Mouse (Mus musculus): ENCODE results near the gene Pdcd1lg2.

Pdcd1lg2 gene

DNA sequence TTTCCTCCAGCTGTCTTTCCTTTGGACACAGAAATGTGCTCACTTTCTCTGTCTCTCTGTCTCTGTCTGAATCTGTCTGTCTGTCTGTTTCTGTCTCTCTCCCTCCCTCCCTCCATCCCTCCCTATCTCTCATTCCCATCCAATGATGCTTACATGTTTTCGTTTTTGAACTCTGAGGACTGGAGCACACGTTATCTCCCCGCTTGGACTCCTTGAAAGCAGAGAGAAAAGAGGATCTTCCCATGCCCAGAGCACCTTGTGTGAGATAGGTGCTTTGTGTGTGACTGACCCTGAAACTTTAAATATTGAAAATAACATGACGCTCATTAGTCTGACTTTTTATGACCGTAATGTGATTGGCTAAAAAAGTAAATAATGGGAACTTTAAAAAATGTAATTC, 62.2 kb downstream of the Pdcd1lg2 start:
- no peak for DNase-seq

DNA sequence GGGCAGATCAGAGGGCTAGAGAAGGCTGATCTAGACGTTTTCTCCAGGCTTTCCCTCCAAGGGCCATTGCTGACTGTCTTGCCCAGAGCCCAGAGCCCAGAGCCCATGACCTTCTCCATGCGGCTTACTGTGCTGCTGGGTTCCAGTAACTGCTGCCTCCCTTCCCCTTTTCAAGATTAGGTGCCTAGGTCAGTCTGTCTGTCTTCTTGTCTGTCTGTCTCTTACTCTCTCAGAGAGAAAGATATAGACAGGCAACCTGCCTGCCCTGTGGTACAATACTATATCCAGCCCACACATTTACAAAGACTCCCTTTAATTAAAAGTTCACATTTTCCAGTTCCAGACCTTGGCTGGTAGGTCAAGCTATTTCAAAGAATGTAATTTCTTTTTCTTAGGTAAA, 64.1 kb downstream of the Pdcd1lg2 start:
- no peak for DNase-seq

DNA sequence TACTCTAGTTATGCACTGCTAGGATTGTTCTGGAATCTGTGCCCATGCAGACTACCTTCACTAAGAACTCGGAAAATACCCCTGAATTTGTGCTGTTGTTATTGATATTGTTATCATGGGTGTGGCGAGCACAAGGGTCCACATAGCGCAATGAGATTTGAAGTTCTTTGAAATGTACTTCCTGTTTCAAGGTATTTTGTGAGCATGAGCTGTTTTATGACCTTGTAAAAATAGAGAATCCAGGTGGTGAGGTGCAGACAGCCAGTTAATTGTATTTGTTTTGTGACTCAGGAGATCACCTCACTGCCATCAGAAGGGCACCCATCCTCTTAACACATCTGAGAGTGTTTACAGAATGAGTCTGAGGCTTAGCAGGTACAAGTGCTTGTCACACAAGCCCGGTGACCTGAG, 64.5 kb downstream of the Pdcd1lg2 start:
- DNase-seq, result no peak

DNA sequence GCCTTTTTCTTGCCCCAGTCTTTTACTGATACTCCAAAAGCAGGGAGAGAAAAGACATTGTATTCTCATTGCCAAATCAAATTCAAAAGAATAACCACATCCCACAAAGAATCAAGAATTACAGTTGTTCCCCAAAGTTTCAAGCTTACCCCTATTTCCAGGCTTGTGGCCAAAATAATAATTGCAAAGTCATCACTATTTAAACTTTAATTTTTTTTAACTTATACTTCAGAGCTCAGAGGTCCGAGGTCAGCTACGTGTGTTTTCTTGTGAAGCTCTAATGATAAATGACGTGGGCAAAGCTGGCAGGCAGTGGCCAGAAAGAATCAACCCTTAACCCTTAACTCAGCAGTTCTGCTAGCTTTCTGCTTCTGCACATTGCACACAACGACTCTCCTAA, 67.9 kb downstream of the Pdcd1lg2 start:
- no peak for DNase-seq

DNA sequence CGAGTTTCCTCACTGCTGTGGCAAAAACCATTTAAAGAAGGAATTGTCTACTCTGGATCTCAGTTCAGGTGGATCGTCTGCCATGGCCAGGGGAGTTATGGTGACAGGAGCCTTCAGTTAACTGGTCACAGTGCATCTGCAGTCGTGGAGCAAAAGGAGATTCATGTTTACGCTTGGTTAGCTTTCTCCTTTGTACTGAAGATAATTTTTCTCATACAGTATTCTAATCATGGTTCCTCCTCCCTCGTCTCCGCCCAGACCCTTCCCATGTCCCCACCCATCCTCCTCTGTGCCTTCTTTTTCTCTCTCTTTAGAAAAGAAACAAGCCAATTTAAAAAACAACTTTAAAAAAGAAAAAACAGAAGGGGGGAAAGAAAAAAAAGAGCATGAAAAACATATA, 70.9 kb downstream of the Pdcd1lg2 start:
- no peak for DNase-seq

DNA sequence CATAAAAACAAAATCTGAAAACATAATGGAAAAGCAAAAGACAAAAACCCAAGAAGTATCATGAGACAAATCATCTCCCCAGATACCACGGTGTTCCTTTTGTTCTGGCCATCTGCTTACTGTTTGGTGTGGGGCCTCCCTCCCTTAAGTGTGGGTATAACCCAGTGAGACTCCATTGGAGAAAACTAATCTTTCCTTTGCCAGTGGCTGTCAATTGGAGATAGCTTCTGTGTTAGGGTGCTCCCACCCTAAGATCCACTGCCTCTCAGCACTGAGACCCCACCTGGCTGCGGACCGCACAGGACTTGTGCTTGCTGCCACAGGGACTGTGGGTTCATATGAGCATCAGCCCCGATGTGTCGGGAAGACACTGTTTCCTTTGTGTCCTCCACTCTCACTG, 71.4 kb downstream of the Pdcd1lg2 start:
- no peak for DNase-seq

DNA sequence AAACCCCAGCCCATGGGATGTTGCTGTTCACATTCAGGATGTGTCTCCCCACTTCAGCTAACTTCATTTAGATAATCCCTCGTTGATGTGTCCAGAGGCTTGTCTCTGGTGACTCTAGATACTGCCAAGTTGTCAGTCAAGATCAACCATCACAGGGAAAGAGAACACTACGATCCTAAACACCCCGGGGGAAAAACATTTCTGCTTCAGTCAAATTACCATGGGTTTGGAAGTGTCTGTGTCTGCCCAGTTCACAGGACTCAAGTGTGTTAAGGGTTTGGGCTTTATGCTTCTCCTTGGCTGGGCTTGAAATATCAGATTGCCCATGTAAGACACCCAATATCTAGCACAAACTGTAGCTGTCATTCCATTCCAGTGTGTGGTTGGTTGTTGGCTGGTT, 71.9 kb downstream of the Pdcd1lg2 start:
- DNase-seq, result no peak

DNA sequence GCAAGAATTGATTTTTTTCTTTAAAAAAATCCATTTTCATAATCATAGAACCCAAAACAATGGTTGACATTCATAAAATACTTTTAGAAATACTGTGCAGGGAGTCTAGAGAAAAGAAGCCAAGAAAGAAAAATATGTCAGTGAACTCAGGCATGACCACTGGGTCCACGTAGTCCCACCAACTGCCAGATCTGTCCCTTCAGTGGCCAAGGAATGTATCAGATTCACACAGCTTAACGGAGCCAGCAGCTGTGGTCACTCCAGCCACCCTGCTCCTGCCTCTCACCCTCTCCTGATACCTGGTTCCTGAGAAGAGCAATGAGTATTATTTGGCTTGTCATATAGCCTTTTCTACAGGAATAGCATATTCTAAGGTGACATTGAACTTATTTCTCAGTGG, 72.7 kb downstream of the Pdcd1lg2 start:
- DNase-seq, result no peak

DNA sequence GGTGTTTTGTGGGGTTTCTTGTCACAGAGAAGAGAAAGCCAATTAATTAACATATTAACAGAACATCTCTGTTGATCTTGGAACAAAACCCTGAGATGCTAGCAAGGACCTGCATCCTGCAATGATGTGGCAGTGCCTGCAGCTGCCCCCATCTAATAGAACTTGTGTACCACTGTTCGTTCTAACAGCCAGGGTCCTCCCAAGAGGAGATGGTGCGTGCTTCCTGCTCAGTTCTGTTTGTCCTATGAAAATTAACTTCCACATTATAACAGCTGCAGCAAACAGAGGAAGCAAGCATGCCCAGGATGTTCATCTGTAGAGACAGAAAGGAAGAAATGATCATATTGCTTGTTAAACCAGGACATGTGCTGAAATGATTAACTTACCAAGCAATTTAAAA, 73.8 kb downstream of the Pdcd1lg2 start:
- DNase-seq, result no peak

DNA sequence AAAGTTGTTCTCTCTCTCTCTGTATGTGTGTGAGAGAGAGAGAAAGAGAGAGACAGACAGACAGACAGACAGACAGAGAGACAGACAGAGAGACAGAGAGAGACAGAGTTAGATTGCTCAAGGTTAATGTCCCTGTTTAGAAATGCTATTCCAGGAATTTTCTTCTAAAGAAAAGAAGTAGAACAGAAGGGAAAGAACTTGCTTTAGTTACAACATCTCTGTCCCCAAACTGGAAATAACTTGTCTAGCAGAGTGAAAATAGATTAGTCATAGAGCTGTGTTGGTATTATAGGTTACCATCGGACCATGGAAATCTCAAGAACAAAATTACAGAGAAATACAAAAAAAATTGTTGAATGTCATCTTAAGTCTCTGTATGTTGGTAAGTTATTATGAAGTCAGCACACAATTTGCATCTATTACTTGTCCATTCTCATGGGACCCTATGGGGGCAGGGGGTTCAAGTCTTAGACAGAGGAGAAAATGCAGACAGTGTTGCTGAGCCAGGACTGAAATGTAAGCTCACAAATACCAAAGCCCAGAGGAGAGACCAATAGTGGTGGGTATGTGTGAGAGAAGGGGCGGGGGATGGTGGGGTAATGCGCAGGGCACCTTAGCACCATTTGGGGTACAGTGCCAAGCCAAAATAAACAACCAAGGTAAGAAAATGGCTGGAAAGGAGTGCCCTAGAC, 74.7 kb downstream of the Pdcd1lg2 start:
- no peak for DNase-seq

DNA sequence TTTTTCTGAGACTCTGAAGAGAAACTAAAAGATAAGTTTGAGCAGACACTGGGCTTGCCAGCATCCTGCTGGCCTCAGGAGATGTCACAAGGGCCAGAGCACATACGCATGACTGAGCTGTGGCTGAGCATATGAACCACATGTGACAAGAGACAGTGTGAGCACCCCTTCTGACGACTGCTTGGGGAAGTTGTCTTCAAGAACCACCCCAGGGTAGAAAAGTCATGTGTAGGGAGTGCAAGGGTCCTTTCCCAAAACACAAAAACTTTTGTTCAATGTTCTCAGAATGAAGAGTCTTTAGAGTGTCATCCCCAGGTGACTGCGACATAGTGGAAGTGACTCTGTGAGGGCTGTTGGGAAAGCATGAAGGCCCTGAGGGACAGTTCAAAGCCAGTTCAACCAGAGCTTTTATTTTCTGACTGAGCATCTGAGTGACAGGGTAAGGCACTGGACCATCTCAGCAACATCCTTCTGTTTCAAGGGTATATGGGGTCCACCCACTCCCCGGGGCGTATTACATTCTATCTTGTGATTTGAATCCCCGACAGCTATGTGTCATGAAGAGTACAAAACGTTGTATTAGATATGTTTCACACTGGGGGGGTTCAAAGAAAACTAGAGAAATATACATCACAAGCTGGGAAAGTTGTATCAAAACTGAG, 76.0 kb downstream of the Pdcd1lg2 start:
- peak; percentile 82 for DNase-seq

DNA sequence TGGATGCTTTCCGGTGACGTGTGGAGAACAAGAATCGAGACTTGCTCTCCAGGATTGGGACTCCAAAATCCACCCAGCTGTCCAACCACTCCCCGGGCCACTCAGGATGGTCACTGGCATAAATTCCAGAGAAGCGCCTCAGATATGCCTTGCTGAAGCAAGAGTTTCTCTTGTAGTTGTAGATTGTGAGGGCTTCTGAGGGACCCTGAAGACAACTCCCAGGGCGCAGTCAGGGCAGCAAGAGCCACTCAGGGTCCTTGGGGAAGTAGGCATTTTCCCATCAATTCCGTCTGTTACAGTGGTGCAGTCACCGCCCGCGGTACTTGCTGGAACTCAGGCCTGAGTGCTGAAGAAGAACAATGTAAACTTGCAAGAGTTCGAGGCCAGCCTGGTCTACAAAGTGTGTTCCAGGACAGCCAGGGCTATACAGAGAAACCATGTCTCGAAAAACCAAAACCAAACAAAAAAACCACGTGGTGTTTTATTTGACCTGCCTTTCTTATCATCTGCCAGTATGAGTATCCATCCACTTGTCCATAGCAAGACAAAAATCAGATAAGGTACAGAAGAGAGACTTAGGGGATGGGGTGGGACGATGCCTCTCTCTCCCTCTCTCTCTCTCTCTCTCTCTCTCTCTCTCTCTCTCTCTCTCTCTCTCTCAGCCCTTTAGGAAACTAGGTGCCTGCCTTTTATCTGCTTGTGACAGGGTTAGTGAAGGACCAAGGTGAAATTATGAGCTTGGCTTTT, 76.8 kb downstream of the Pdcd1lg2 start:
- no peak for DNase-seq

DNA sequence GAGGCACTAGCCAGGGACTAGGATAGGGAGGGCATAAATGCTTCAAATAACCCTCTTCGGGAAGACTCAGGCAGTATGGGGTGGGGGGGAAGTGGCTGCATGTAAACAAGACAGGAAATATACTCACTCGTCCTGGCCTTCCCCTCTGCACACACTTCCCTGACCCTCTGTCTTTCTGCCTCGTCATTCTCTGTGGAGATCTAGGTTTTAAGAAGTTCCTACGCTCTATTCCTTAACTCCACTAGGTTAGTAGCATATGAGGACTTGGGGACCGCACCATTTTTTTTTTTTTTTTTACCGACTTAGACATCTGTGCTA, 77.3 kb downstream of the Pdcd1lg2 start:
- no peak for DNase-seq

DNA sequence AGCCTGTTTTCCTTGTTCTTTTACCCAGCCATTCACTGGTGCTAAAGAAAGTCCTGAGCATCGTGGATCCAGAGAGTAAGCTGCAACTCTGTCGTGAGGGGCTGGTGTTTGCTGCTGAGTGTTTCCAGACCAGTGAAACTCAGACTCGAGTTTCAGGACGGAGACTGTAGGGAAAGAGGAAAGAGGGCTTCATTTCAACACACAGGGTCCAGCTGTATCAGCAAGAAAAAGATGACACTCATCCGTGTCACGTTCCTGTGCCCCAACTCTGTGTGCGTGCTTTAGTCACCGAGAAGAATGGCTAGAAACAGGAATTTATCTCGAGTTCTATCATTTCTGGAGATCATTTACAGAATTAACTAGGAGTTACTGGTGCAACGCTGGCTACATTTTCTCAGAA, 77.7 kb downstream of the Pdcd1lg2 start:
- DNase-seq, result peak; percentile 59

DNA sequence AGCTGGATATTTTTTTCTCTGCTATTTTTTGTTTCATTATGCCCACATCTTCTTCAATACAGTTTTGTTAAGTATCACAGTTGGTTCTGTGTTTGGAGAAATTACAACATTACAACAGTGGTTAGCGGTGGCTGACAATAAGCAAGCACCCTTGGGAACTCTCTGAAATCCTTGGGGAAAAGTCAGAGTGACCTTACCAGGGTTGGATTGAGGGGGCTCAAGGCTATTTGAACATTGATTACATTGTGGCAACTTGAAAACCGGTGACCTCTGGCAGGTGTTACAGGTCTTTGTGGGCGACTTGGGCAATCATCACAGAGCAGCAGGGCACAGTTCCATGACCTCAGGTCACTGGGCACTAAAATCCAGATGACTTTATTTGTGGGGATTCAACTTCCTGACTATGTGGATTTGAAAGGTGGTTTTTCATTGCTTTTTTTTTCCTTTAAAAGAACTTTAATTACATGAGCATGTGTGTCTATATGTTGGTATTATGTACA, 79.1 kb downstream of the Pdcd1lg2 start:
- DNase-seq, result no peak

DNA sequence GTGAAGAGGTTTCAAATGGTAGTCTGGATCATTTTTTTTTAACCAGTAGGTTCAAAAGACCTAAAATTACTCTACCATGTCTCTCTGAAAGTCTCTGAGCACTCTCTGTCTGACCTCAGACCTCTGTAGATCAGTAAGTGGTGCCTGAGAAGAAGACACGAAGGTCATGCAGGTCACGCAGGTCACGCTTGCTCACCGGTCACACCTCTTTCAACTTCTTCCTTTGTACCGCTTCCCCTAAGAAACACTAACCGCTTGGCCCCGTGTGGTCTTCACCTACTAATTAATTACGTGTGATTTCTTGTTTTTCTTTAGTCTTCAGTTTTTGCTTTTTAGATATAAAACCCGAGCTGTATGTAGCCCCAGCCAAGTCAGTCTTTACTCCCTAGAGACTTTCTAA, 80.7 kb downstream of the Pdcd1lg2 start:
- no peak for DNase-seq

DNA sequence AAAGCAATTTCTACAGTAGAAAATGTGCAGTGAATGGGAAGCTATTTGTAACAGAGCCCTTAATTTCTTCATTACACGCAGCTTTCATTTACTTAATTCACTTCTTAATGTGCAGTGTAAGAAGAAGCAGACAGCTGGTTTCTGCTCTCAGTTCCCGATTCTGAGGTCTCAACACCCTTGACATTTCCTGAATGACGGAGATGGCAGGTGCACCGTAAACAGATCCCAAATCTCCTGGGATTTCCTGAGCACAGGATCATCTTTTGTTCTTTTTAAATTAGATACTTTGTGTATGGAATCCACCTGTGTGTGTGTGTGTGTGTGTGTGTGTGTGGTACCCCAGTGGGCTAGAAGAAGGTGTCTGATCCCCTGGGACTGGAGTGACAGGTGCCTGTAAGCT, 83.7 kb downstream of the Pdcd1lg2 start:
- no peak for DNase-seq

DNA sequence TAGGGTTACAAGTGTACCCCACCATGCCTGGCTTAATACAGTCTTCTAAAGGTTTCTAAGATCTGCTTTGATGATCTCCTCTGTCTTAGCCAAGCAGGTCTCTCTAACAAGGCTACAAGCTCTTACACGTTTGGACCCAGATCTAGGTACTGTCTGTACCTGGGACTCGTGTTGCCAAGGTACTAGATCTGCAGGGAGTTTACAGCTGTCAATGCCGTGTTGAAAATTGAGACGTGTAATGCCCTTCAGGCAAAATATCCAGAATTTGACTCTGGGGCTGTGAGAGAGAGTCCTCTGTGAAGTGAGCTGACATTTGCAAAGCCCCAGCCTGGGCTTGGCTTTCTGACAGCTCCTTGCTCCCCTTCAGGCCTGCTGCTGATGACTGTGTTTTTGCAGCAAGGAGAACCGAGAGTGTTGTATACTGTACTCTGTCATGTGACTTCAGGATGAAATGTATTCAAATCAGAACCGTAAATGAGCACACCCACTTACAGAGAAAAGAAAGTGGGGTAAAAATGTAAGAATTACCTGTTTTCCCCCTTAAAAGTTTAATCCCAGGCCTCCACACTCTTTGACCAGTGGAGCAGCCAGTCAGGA, 85.4 kb downstream of the Pdcd1lg2 start:
- DNase-seq, result no peak

DNA sequence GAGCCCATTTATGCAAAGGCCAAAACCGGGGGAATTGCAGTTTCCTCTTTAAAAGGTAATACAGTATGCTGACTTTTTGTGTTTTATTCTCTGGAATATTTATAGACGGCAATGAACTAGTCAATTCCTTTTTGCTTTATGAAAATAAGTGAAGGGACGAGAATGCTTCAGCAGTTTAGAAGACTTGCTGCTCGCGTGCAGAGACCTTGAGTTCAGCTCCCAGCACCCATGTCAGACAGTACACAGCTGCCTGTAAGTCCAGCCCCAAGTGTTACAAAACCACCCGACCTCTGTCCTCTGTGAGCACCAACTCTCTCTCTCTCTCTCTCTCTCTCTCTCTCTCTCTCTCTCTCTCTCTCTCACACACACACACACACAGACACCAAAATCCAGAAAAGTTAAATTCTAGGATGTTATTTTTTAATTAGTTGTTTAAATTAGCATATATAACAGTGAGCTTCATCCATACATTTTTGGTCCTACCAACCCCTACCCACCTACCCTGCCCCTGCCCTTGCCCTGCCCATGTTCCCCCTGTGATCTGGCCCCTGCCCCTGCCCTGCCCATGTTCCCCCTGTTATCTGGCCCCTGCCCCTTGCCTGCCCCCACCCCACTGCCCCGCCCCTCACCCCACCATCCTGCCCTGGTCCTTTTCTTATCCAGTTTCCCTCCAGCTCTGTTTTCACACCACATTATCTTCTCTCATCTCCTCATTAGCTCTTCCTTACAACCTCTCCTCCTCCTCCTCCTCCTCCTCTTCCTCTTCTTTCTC, 86.3 kb downstream of the Pdcd1lg2 start:
- DNase-seq, result no peak

DNA sequence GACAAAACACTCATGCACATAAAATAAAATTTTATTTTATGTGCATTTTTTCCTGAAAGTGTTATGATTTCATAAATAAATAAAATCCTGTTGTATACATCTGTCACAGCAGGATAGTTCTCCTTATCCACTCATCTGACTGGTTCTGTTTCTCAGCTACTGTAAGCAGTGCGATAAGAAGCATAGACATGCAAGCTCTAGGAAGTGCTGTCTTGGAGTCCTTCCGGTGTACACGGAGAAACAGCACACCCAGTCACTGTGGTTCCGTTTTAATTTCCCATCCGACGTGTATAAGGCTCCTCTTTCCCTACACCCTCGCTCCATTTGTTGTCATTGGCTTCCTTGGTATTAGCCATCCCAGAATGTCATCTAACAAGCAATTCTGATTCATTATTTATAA, 87.2 kb downstream of the Pdcd1lg2 start:
- DNase-seq, result no peak

DNA sequence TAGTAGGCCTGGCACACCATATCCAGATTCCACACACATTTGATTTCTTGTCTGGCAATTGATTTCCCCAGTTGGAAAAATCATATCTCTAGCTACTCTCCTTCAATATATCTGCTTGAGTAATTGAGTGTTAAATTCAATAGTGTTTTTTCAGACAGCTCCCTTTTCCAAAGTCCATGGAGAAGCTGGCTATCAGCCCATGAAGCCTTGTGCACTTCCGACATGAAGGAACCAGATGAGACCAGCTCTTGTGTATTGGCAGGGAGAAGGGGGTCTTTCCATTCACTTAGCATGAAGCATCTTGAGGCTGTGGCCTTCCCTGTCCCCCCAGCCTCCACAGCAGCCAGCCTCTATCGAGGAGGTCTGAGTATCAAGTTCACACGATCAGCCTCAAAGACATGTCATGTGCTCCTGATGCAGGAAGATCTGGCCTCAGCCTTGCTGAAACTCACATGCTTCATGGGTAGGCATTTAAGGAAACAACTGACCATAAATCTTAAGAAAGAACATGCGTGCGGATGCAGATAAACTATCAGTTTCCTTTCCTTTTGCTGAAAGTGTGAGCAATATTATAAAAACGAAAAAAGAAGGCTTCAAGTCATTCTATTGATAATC, 88.2 kb downstream of the Pdcd1lg2 start:
- DNase-seq, result no peak

DNA sequence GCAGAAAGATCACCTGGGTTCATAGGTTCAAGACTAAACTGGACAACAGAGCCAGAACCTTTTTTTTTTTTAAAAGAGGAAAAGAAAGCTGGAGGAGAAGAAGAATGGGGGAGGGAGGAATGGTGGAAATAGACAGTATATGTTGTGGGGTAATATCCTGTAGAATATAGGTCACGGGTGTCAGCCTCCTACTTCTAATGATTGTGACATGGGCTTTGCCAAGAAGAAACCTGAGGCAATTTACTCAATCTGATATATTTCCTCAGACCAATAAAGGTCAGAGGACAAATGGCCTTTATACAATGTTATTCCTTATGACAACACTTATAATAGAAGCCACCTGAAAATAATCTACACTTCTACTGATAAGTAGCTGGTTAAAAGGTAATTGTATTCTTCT, 89.6 kb downstream of the Pdcd1lg2 start:
- DNase-seq, result no peak

DNA sequence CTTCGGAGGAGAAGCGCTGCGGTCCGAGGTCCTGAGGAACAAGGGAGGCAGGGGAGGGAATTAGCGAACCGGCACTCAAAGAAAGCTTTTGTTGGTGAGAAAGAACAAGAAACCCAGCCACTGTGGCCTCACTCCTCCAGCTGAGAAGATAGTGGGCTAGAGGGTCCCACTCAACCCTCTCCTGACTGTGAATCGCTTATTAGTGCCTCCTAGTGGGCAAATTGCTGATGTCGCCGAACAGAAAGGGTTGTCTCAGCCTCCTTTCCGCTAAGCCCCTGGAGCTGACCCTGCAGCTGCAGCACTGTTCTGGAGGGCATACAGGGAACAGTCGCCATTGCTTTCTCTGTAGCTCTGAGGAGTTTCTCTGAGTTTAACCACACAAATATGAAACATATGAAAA, 90.4 kb downstream of the Pdcd1lg2 start:
- DNase-seq, result no peak

Data from layer of hippocampus, adult 9-11 months (tissue).